Mouse (Mus musculus): ENCODE data around the gene Scaf1.

Gene Scaf1

DNA sequence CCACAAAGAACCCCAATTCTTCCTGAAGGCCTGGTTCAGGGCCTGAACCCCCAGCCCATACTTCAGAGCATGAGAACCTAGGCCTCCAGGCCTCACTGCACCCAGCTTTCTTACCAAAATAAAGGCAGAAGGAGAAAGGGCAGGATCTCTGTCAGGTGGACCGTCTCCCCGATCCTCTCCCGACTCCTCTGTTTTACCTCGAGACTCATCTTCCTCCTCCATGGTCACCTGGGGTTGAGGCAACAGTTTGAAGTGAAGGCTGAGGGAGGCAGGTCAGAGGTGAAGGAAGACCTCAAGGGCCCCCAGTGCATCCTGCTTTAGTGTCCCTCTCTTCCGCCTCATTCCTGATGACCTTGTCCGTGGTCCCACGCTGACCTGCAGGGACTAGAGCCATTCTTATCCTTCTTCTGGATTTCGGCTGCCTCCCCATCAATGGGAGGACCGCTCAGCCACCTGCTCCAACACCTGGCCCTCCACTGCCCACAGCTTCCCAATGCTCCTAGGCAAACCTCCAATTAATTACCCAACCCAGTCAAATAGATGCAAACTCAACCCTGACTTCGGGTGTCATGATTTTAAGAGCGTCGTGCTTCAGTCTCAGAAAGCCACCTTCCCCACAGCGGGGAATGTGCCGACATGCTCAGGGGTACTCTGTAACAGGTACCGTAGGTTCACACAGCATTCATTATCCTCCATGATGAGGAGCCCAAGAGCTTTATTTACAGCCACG, 2.6 kb downstream of the Scaf1 start:
- DNase-seq (ENCODE audit: low spot score): no peak

DNA sequence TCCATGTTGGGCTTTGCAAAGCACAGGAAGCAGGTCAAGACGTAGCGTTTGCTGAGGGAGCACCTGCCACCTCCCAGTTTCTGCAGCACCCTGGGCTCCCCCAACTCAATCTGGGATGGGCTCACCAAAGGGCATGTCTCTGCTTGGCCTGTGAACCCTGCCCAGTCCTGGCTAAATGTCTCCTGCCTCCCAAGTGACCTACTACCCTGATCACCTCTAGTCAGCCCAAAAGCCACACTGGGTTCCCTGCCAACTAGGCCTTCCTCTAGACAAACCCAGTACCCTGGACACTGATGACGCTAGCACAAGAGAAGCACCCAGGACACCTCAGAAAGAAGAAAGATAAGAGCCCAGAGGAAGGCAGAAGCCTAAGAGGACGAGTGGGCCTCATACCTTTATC, 3.3 kb downstream of the Scaf1 start:
- DNase-seq (ENCODE audit: low spot score): peak; percentile 58

DNA sequence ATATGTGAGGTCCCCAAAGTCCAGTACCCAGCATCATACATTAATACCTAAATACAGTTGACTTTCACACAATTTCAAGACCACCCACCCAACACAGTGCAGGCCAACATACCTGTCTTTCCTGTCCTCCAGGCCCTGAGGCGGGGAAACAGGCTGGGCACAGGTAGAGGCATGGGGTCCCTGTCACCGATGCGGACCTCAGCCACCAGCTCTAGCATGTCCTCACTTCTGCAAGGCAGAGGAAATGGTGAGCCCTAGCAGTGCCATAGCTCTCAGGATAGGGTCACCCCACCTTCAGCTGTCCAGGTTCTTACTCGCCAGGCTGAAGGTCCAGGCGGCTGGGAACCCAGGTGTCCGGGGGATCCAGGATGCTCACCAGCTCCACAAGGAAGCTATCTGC, 4.2 kb downstream of the Scaf1 start:
- DNase-seq (ENCODE audit: low spot score): no peak

DNA sequence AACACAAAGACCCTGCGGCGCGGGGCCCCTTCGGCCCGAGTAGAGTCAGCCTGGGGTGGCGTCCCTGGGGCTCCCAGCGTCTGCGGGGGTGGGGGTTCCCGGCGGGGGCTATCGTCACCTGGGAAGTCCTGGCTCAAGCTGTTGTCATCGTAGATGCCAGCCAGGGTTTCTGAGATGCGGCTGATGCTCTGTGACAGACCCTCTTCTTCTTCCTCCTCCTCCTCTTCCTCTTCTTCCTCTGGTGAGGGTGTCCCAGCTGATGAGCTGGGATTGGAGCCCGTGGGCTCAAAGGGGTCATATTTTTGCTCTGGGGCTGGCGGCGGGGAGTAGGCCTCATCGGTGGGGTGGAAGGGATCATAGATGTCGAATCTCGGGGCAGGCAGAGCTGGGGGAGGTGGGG, 7.8 kb downstream of the Scaf1 start:
- no peak for DNase-seq (ENCODE audit: low spot score)

DNA sequence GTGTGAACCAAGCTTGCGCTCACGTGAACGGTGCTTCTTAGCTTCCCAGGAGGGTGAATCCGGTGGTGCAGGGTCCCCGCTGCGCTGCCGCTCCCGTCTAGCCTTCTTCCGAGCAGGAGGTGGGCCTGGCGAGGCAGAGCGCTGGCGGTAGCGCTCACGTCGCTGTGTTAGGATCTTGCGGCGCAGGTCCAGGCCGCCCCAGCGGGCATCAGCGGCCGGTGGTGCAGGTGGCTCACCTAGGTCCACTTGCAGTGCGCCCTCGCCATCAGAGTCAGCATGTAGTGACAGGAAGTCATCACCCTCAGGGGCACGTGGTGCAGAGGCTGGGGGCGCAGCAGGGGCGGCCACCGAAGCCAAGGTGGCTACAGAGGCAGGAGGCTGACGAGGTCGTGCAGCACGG, 8.3 kb downstream of the Scaf1 start:
- DNase-seq (ENCODE audit: low spot score): no peak

DNA sequence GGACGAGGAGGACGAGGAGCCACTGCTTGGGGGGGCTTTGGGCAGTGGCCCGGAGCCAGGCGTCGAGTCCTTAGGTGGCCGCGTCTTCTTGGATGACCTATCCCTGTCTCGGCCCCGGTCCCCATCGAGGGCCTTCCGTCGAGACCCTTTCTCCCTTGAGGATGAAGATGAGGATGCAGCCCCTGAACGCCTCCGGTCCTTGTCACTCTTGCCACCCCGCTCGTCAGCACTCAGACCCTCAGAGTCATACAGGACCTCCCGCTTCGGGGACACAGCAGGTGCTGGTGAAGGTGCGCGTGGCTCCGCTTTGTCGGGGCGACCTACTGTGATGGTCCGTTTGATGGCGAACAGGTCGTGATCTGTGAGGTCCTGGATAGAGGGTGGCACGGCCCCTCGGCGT, 9.0 kb downstream of the Scaf1 start:
- no peak for DNase-seq (ENCODE audit: low spot score)

DNA sequence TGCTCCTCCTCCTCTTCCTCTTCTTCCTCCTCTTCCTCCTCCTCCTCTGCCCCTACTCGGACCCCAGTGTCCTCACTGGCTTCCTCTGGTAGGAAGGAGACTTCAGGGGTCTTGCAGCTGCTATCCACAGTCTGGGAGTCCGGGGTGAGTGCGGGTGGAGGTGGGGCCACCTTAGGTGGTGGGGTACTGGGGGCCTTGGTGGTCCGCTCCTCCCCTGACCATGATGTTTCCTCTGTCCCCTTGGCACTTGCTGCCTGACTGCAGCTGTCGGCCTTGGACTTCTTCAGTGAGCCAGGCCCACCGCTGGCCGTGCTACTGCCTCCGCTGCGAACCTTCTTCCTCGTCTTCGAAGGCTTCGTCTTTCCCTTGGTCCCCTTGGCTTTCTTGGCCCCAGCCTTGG, 9.7 kb downstream of the Scaf1 start:
- no peak for DNase-seq (ENCODE audit: low spot score)

DNA sequence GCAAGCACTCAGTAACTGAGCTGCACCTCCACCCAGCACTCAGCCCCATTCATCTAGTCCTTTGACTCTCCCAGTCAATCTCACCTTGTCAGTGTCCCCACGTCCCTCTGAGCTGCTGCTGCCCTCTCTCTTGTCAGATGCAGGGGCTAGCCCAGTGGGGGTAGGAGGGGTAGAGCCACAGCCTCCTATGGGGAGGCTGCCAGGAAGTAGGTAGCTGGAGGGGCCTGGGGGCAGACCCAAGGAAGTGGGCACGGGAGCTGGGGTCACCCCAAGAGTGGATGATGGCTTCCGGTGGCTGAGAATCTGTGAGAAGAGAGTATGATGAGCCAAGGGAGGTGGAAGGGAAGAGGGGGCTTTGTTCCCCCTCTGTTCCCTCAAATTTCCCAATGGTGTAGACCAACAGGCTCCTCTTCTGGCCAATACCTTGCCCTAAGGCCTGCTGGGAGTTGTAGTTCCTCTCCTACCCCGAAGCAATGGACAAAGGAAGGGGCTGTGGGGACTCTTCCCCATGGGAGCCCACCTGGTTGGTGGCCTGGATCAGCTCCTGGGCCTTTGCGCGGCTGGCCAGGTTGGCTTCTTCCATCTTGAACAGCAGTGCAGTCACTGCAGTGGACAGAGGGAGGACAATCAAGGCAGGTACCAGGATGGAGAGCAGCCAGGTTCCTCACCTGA, 10.7 kb downstream of the Scaf1 start:
- no peak for DNase-seq (ENCODE audit: low spot score)

DNA sequence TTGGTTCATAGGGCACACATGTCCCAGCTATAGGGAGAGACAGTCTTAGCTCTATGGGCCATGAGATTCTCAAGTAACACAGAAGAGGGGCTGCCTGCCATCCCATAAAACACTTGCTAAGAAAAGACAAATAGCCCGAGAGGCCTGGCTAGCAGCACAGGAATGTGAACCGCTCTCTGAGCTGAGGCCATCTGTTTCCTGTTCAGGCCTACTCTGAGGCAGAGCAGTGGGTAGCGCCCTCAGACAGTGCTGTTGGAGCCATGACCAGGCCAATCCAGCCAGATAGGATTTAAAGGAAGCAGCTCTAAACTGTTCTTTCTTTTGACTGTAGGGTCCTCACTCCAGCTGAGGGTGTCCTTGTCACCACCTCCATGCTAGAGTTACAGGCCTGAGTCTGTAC, 11.6 kb downstream of the Scaf1 start:
- no peak for DNase-seq (ENCODE audit: low spot score)

DNA sequence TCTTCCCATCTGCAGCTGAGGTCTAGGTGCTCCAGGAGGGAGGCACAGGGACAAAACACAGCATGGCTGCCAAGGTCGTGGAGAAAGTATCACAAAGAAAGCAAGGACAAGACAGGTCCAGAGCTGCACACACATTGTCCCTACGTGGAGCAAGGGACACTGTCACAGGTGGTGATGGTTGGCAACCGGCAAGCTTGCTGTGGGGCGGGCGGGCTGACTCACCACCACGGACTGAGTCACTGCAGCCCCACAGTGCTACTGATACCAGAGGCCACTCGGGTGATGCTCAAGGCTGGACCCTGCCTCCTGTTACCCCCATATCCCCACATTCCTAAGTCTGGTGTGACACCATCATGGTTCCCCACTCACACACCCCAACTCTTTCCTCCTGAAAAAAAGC, 13.7 kb downstream of the Scaf1 start:
- DNase-seq (ENCODE audit: low spot score): no peak

DNA sequence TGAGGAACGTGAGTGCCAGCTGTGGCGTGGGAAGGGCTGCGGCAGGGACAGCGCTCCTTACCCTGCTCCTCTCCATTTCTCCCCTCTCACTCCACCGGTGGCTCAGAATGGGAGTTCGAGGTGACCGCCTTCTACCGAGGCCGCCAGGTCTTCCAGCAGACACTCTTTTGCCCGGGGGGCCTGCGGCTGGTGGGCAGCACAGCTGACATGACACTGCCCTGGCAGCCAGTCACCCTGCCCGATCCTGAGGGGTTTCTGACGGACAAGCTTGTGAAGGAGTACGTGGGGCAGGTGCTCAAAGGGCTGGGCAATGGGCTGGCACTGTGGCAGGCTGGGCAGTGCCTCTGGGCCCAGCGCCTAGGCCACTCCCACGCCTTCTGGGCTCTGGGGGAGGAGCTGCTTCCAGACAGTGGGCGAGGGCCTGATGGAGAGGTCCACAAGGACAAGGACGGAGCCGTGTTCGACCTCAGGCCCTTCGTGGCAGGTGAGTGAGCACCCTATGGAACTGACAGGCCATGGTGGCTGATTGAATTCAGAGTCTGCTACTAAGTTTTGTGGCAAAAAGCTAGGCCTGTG, 15.5 kb downstream of the Scaf1 start:
- DNase-seq (ENCODE audit: low spot score): no peak

DNA sequence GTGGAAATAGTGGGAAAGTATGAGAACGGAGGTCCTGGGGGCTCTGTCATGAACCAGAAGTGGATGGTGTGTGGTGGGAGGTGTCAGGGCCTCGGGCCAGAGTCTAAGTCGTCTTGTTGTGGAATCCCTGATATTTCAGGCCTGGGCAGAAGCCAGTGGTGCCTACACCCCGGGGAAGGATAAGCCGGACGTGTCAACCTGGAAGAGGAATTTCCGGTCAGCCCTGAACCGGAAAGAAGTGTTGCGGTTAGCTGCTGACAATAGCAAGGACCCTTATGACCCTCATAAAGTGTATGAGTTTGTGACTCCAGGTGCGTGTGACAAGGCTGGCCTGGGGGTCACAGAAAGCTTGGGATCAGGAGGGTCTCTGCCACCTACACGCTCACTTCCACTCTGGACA, 16.4 kb downstream of the Scaf1 start:
- DNase-seq (ENCODE audit: low spot score): no peak

DNA sequence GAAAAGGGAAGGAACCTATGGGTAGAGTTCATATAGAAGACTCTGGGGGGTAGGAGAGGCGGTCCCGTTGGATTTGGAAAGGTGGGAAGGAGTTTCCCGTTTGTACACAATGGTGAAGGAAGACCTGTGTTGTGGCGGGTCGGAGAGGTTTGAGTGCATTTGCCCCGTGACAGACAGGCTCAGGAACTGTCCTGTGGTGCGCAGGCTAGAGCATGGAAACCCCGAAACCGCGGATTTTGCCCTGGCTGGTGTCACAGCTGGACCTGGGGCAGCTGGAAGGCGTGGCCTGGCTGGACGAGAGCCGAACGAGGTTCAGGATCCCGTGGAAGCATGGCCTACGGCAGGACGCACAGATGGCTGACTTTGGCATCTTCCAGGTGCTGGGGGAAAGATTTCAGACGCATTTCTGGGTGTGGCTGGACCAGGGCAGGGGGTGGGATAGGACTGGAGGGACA, 17.6 kb downstream of the Scaf1 start, which contains the start of gene Bcl2l12:
Gene Bcl2l12, minus strand, starts transcription at position 212 of the 455 bp plus-strand sequence.
- peak; percentile 65 for DNase-seq (ENCODE audit: low spot score)

DNA sequence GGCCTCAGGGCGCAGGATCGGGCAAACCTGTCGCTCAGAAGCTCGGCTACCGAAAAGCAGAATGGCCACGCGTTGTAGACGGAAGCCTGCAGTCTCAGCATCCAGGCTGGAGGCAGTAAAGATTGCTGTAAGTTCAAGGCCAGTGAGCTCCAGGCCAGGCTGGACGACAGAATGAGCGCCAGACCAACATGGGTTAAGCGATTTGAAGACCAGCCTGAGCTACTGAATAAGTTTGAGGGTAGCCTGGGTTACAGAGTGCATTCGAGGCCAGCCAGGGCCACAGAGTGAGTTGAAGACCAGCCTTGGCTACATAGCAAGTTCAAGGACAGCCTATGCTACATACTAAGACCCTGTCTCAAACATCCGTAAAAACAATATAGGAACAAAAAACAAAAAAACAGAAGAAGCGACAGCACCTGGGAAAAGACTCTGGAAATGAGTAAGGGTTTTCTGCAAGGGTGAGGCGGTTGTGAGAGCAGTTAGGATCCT, 18.2 kb downstream of the Scaf1 start:
- DNase-seq (ENCODE audit: low spot score): no peak

DNA sequence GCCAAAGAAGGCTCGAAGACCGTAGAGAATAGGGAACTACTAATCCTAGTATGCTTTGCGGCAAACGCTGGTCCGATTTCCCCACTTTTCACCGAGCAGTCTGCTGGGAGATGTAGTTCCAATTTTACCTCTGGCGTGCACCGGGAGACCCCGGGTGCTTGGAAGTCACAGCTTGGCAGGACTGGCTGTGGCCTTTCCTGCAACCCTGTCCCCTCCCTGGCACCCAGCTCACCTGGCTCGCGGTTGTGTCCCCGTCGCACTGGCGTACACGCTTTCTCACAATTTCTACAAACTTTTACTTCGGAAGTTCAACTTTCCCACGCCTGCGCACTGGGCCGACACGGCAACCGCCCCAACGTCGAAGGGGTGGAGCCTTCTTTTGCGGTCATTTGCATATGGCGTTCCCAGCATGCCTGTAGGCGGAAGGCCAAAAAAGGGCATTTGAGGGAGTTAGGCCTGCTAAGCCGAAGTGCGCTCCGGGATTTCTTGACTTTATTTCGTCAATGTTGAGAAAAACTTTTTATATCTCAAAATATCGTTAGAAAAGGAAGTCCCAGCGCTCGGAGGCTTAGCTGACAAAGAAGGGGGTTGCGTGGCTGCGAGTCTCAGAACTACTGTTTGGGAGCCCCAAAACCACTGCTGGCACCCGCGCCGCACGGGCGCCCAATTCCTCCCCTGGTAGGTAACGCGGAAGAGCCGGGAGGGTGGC, 18.8 kb downstream of the Scaf1 start, which contains the start of gene Irf3:
Gene Irf3, plus strand, starts transcription at position 418 of the 709 bp plus-strand sequence.
- DNase-seq (ENCODE audit: low spot score): peak; percentile 97

DNA sequence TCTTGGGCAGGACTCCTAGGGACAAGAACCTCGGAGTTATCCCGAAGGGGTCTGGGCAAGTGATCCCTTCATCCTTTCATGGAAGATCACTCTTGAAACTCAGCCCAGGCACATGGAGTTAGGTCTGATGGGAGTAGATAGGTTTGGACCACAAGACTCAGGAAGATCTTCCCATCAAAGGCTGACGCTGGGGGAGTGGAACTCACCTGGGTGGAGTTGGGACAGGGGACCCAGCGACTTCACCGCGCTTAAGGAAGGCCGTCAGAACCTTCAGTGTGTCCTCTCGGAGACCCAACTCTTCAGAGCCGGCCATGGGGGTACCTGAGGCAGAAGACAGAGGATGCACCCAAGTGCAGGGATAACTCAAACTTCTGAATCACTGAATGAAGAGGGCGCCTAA, 19.5 kb downstream of the Scaf1 start:
- DNase-seq (ENCODE audit: low spot score): no peak

DNA sequence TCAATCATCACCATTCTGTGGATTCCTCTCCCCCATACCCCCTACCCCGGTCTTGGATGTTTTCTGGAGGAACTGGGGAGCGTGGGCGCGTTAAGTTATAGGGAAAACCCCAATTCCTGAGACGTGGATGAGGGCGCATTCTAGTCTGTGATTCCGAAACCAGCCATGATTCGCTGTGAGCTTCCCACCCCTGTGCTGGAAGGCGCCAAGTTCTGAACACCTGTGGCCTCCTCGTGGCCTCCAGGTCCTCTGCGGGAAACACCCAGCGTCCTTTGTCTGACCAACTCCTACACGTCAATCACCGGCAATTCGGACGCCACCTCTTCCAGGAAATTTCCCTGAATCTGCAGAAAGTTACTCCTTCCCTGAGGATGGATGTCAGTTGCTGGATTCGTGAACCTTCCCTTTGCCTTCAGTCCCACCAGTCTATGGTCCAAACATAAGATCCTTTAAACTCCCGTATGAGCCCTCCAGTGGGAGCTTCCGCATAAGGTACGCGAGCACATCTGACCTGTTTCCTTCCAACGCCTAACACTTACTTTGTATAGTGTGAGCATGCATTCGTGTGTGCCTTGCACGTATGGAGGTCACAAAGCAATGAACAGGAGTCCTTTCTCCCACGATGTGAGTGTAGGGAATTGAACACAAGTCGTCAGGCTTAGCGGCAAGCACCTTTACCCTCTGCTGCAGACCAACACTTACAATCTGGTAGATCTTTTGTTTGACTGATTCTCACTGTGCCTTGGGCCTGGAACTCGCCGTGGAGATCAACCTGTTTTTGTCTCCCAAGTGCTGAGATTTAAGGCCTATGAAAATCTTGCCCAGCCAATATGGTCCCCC, 29.1 kb downstream of the Scaf1 start:
- DNase-seq (ENCODE audit: low spot score): no peak

DNA sequence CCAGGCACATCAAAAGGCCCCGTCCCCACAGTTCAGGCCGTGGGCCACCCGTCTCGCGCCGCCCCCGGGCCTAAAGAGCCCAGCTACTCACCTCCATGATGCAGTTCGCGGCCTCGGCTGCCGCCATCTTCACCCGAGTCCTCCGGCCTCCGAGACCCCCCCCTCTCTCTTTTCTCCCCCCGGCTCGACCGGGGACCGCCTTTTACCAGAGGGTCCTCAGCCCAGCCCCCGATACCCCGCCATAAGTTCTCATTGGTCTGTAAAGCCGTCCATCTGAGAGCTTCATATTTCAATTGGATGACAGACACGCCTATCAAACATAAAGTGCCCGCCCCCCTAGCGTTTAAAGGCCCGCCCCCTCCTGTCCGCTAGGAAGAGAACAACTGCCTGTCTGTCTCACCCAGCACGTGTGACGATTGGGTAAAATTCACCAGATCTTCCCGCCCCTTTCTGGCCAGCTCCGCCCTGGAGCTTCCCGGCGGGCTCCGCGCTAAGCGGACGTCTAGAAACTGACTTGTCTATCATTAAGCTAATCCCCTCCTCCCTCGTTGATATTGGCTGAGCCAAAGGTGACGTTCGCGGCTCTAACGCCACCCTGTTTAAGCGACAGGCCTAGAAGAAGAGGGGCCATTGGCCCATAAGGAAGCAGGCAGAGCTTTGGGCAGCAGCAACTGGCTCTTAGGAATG, 29.8 kb downstream of the Scaf1 start, which contains the start of gene Prmt1:
Gene Prmt1, minus strand, starts transcription at position 377 of the 687 bp plus-strand sequence.
- DNase-seq (ENCODE audit: low spot score): peak; percentile 98

DNA sequence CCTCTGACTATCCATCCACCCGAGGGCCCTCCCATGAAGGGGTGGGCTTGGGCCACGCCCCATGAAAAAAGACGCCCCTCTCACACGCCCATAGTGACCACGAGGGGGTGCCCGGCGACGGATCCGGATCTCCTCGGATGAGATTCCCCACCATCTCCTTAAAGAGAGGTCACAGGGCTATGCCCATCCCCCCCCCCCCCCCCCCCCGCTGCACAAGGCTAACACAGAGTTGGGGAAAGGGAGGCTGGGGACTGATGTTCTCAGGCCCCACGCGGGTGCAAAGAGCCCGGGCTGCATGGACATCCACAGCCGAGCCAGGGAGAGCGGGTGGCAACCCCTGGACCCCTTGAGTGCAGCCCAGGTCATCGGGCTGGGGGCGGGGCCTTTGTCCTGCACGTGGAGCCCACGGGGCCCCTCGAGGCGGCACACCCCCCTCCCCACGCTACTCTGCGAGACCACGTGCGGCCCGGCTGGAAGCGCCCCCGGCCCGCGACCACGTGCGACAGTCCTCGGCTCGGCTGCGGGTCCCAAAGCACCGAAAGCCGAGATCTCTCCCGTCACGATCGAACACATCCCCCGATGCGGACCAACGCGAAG, 30.5 kb downstream of the Scaf1 start:
- DNase-seq (ENCODE audit: low spot score): peak; percentile 47

DNA sequence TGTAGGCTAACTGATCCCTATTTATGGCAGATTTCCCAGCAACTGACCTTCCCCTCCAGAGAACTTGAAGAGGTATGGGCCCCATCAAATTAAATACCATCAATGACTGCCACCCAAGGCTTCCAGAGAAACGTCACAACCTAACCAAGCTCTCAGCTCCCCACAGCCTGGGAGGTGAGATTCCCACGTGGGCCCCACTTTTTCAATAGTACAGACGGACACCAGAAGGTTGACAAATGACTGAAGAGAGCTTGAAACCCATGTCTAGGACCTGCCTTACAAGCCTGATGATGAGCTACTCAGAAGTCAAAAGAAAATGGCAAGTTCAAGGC, 31.4 kb downstream of the Scaf1 start:
- no peak for DNase-seq (ENCODE audit: low spot score)
